Mouse (Mus musculus): Measurements from ENCODE around the gene Gm28038.

DNA sequence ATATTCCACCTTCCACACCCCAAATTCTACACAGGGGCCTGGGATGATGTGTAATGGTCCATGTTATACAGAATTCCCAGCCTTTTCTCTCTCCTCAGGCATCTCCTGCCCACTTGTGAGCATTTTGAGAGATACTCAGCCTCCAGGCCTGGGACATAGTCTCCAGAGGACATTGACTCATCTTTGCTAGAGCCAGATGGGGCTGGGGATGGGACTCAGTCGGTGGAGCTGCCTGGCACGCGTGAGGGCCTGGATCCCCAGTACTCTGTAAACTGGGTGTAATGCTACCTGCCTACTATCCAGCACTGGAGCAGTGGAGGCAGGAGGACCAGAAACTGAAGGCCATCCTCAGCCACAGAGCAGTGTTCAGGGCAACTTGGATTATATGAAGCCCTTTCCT lies 31.7 kb upstream of the Gm28038 start:
- no peak for TF ChIP-seq CTCF (IDR thresholded peaks at IDR 0.05)
- TF ChIP-seq EP300 (IDR thresholded peaks at IDR 0.05; ENCODE audit: insufficient read depth, low read depth, low read length): no peak
